Mouse (Mus musculus) olfactory bulb, adult 2 months (tissue): ENCODE measurements around the gene Lrmda.

Experiments
- CTCF ChIP-seq: fragments of 200-500 bp; IDR thresholded peaks from 2 replicates; pipeline ENCODE4 v1.5.1; 2012; ENCODE audit warnings: low read depth, mild to moderate bottlenecking, low read length, moderate library complexity; ENCODE audit not compliant: insufficient read depth
- POLR2A ChIP-seq: fragments of 200-500 bp; IDR thresholded peaks from 2 replicates; pipeline ENCODE4 v1.6.1; 2012; ENCODE audit warnings: mild to moderate bottlenecking, low read depth, low read length, moderate library complexity; ENCODE audit not compliant: insufficient read depth

GRCm38 (mm10) chr14:22130950-22131585 lies 111.6 kb downstream of the Lrmda start:
- TF ChIP-seq CTCF (no peak), POLR2A (no peak)
